Mouse (Mus musculus) brain, embryonic 14.5 days (tissue): ENCODE measurements around the gene Oas3. TPM values are rescaled to one million over a fixed set of nuclear protein-coding genes. Genes with fewer than 3 reads are reported as not detected.
"Not testable (repeated sequence)": the region's sequence is repeated elsewhere in the genome, so short reads cannot be mapped to it uniquely, and the experiment has no call there.

ENCODE experiments used
- DNase-seq: peaks from one replicate; pipeline ENCODE4 v3.0.0-alpha.2; 2011; ENCODE audit warnings: low read depth
- CTCF ChIP-seq: fragments of 200-500 bp; IDR thresholded peaks from 2 replicates; pipeline ENCODE4 v1.5.1; 2012; ENCODE audit warnings: inconsistent platforms, mild to moderate bottlenecking, moderate library complexity, borderline replicate concordance; ENCODE audit not compliant: insufficient read depth, insufficient read length; ENCODE audit errors: extremely low read depth
- POLR2A ChIP-seq: fragments of 200-500 bp; IDR thresholded peaks from 2 replicates; pipeline ENCODE4 v1.6.1; 2012; ENCODE audit warnings: mild to moderate bottlenecking, inconsistent platforms, borderline replicate concordance; ENCODE audit not compliant: poor library complexity, insufficient read depth, insufficient read length, severe bottlenecking; ENCODE audit errors: extremely low read depth
- polyA plus RNA-seq: library from polyadenylated mRNA; depleted of rRNA; stranded (reverse); fragments of >200 nt; gene quantifications from 2 replicates; pipeline ENCODE4 v1.2.3, GENCODE M21; 2012; rRNA removed

Gene Oas3
- polyA plus RNA-seq: 0.40 and 0.67 TPM in 2 replicates

DNA sequence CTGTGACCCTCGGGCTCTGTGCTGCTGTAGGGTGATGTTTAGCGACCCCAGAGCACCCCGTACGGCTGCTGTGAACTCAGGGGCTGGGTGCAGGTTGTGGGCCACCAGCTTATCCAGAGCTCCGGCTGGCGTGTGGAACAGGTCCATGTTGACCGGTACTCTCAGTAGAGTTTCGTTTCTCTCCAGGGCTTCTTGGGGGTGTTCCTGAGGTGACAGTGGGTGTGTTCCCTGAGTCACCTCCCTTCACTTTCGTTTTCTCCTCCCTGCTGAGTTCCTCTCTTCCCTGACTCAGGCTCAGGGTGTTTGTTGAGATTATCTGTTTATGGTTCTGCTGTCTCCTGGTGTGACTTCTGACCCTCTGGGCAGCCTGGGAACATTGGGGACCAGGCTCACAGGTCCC is at the start of gene Oas3:
Gene Oas3 (minus strand): TSS at position 184 of the 400 bp plus-strand sequence.
- TF ChIP-seq CTCF (no peak), POLR2A (no peak)
- no peak for DNase-seq

DNA sequence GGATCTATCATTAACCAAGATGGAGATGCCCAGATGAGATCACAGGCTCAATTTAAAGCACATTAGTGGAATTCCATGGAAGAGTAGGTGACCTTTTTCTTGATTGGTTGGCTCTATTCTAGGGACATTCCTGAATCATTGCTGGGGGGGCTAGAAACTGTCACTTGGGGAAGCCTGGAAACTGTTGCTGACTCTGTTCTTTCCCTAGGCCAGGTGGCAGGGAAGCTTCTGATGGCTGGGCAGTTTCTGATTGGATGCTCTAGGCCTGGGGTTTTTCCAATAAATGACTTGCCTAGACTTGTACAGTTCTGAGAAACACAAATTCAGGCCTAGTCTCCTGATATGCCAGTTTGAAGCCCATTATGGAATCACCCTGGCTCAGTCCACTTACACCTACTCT is 41.5 kb upstream of the Oas3 start:
- TF ChIP-seq CTCF (no peak), POLR2A (no peak)
- DNase-seq: no peak

DNA sequence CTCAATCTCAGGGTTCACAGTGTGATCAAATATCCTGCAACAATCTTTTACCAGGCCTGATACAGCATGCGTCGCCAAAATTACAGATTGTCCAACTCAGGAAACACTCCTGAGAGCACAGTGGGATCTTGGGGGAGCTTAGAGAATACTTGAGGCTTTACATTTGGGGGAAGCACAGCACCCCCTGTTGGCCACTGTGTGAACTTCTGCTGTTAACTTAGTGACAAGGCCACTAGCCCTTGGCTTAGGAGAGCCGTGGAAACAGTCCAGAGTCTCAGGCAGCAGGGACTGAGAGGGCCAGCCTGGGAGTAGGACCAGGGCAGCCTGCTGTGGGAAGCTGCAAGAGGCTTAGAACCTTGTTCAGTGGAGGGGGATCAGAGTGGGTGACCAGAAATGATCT is 38.5 kb upstream of the Oas3 start:
- peak; percentile 25 for DNase-seq
- no peak for TF ChIP-seq POLR2A
- TF ChIP-seq CTCF: peak; percentile 44; the same call in 1 of the 2 replicates

DNA sequence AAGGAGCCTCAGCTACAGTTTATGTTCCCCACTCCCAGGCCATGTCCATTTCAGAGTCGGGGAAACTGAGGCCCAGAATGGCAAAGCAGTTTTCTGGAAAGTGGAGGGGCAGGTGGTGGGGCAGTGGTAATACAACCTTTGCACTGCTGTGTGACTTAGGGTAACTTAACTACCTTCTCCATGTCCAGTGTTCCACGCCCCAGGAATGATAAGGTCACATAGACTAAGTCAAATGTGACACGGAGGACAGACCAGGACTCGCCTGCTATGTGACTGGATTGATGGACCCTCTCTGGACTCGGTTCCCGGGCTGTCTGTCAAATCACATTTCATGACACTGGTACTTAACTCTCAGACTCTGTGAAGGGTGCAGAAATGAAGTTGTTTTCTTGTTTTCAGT is 35.6 kb upstream of the Oas3 start:
- no peak for DNase-seq
- TF ChIP-seq POLR2A (no peak), CTCF (no peak)

DNA sequence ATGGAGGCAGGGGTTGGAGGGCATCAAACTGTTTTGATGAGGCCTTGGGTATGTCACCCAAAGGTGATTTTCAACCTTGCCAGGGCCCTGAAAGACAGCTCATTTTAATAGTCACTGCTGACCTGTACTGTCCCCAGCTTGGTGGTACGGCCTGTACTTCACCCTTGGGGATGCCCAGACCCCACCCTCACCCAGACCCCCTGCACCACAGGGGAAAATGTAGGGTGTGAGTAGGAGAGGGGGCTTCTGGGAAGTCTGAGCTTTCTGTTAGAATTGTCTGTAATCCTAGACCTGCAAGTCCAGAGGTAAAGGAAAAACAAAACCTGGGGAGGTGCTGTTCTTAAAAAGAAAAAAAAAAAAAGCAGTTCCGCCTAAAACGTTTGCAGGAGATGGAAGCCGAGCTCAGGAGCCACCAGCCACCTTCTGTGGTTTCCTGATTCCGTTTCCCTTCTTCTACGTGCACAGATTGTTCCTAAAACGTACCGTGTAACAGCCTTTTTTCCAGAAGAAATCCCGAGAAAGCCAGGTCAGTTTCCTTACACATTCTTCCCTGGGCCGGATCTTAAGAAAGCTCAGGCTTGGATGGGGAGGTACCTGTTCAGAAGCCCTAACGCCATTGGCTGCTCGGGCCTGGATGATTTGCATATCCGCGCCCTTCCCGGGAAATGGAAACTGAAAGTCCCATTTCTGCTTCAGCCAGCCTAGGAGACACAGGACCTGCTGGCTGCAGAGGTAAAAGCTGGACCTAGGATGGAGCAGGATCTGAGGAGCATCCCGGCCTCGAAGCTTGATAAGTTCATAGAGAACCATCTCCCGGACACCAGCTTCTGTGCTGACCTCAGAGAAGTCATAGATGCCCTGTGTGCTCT is 34.7 kb upstream of the Oas3 start, which contains the start of gene Oas1c:
Gene Oas1c (minus strand): TSS at position 564 of the 869 bp plus-strand sequence.
- peak; percentile 95 for DNase-seq
- no peak for TF ChIP-seq POLR2A
- no peak for TF ChIP-seq CTCF

DNA sequence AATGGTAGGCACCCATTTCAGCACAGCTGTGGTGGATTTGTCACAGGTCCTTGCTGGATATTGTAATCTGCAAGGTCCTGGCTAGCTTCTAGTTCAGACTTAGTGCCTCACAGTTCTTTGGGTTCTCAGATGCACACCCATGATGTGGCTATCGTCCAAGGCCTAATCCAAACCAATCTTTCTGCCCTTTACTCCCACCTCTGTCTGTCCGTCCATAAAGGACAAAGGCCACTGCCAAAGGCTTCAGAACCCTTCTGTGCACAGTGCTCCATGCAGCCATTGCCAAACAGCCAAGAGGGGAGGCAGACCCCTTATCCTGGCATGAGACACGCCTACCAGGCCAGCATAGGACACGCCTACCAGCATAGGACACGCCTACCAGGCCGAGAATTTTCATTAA is 31.7 kb upstream of the Oas3 start:
- TF ChIP-seq CTCF: no peak
- TF ChIP-seq POLR2A: no peak
- DNase-seq: no peak

DNA sequence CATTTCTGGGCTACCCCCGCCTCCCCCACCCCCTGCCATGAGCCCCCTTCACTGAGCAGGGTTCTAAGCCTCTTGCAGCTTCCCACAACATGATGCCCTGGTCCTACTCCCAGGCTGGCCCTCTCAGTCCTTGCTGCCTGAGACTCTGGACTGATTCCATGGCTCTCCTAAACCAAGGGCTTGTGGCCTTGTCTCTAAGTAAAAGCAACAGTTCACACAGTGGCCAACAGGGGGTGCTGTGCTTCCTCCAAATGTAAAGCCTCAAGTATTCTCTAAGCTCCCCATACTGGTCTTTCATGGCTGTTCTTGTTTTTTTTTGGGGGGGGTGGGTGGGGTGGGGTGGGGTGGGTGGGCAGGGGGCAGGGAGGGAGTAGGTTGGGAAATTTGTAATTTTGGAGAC is 29.0 kb upstream of the Oas3 start:
- TF ChIP-seq POLR2A: no peak
- peak; percentile 66; the same call in 1 of the 2 replicates for TF ChIP-seq CTCF
- peak; percentile 80 for DNase-seq

DNA sequence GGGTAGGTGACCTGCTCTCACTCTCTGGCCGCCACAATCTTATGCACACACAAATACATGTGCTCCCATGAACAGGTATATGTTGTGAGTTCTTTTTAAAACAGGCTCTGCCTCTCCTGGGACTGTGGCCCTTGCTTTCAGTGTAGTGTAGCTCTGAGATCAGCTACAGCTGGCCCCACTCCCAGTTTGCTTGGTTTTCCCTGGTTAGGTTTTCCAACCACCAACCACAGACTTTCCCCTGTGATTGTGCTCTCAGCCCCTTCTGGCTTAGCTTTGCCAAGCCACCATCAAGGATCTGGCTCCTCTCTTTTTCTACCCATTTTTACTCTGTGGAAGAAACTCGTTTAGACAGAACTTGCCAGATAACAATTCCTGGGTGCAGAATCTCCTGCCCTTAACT is 26.1 kb upstream of the Oas3 start:
- TF ChIP-seq CTCF (no peak), POLR2A (no peak)
- DNase-seq: no peak

DNA sequence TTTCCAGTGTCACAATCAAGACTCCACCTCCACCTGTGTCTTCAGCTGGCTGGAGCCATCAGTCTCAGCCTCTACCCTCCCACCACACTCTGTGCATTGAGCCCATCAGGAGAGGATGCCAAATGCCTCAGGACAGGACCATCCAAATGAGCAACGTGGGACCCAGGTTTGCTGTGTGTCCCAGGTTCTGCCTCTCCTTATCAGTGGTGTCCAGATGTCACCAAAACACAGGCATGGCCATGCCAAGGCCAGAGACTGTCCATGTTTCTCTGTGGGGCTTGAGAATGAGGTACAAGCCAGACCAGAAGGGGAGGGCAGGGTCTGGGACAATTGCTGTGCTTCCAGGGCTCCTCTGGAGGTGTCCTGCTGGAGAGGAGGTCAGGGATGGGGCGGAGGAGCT is 21.5 kb upstream of the Oas3 start:
- DNase-seq: not testable (repeated sequence)

DNA sequence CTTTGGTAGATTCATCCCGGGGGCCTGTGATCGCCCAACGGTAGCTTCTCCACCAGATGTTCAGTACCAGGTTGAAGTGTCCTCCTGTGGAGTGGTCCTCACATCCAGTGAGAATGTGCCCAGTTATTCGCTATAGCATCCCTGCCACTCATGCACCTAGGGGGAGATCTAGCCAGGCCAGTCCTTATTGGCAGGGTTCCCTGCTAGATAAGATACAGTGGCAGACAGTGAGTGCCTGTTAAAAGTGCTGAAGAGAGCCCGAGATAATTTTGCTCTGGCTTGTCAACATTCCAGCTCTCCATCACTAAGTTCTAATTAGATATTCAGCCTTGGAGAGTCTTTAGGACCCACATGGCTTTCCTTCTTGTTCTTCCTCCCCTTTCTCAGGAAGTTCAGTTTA is 20.7 kb upstream of the Oas3 start:
- DNase-seq: not testable (repeated sequence)

DNA sequence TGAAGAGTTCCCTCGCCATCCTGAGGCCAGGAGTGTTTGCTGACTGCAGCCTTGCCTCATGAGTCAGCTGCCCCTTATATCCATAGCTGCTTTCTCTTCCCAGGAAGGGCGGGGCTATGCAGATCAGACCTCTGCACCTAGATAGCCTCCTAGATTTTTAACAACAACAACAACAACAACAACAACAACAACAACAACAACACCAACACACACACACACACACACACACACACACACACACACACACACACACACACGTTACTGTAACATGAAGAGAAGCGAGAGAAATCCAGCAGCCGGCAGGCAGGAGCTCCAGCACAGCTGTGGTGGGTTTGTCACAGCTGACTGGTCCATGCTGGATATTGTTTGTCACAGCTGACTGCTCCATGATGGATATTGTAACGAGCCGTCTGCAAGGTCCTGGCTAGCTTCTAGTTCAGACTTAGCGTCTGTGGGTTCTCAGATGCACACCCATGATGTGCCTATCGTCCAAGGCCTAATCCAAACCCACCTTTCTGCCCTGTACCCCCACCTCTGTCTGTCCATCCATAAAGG is 18.1 kb upstream of the Oas3 start, which contains the start of gene Oas1e:
Gene Oas1e (minus strand): TSS at position 51 of the 555 bp plus-strand sequence.
- DNase-seq: peak; percentile 14

DNA sequence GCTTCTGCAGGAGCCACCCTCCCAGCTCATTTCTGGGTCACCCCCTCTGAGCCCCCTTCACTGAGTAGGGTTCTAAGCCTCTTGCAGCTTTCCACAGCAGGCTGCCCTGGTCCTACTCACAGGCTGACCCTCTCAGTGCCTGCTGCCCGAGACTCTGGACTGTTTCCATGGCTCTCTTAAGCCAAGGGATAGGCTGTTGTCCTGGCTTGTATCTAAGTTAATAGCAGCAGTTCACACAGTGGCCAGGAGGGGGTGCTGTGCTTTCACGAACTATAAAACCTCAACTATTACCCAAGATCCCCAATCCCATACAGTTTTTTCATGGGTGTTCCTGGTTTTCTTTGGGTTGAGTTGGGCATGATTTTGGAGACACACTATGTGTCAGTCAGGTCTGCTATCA is 15.6 kb upstream of the Oas3 start:
- peak; percentile 73 for TF ChIP-seq CTCF
- TF ChIP-seq POLR2A: no peak
- DNase-seq: peak; percentile 65

DNA sequence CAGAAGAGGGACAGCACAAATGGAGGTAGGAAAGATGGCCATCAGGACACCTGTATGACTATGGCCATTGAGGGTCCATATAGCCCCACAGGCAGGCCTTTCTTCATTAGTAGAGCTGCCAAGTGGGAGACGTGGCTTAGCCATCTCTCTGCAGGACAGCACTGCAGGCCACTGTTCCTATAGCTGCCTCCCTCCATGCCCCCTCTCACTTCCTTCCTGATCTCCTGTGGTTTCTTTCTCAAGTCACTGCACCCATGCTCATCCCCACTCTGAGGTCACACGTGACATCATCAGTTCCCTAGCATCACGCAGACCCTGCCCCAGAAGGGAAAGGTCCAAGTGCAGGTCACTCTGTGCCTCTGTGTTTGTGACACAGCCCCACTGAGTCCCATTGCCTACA is 9.6 kb upstream of the Oas3 start:
- DNase-seq: no peak
- TF ChIP-seq CTCF (no peak), POLR2A (no peak)

DNA sequence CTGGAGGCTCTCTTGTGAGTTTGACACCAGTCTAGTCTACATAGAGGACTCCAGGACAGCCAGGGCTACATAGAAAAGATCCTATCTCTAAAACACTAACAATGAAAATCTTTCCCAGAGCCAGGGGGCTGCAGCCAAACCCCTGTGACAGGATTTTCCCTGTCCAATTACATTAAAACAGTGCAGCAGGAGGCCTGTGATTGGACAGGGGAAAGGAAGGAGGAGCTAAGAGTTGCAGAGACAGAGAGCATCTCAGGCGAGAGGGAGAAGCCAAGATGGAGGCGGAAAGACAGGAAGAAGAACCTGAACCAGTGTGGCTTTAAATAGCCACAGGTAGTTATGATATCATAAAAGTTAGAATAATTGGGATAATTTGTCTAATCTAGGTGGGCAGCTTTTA is 5.0 kb upstream of the Oas3 start:
- TF ChIP-seq POLR2A: no peak
- no peak for TF ChIP-seq CTCF
- DNase-seq: no peak
